Mouse (Mus musculus): ENCODE measurements around the gene Myo1b.

- TF ChIP-seq POLR2A (IDR thresholded peaks at IDR 0.05; ENCODE audit: extremely low read depth, insufficient read depth, low read length) = no peak
- no peak for TF ChIP-seq CTCF (IDR thresholded peaks at IDR 0.05; ENCODE audit: low read depth, low read length)
These were observed 107.0 kb downstream of the Myo1b start for GRCm38 (mm10) chr1:51808847-51809246.

Measured in liver, adult 2 months (tissue).